Mouse (Mus musculus) Patski (cell line): ENCODE data around the gene Pla2g7. TPM values are rescaled to one million over a fixed set of nuclear protein-coding genes. Genes with fewer than 3 reads are reported as not detected.

ENCODE experiments used
- ATAC-seq: fragments of 100-300 bp; one replicate; pipeline ENCODE4 v1.8.0; 2021
- CTCF ChIA-PET: fragments of 350-600 bp; sonication (Branson Sonifier 250); formaldehyde crosslinking; loops from one replicate; lab custom pipeline; 2022; ENCODE audit warnings: inconsistent platforms; lab: Charles Lee
- POLR2A ChIA-PET: fragments of 350-600 bp; sonication (Branson Sonifier 250); formaldehyde crosslinking; loops from one replicate; lab custom pipeline; 2022; ENCODE audit warnings: antibody characterized with exemption, inconsistent platforms; lab: Charles Lee
- DNase-seq: peaks from one replicate; pipeline ENCODE4 v3.0.0-alpha.2; 2011; ENCODE audit warnings: low read depth, low spot score
- H3K27me3 ChIP-seq: fragments of 371-371 bp; one replicate; pipeline ENCODE4 v1.5.1; 2021
- CTCF ChIP-seq: fragments of 100-300 bp; IDR thresholded peaks from one replicate; pipeline ENCODE4 v1.5.1; 2021
- in situ Hi-C: fragments of 300-500 bp; cut with MboI; formaldehyde crosslinking; loops from 3 replicates; pipeline ENCODE4 v1.11.1; 2018; ENCODE audit warnings: low pct_unique_long_range_greater_than_20kb, mixed read lengths
- polyA plus RNA-seq: library from polyadenylated mRNA; unstranded; gene quantifications from one replicate; pipeline ENCODE4 v1.2.3, GENCODE M21; 2021

Gene Pla2g7
- polyA plus RNA-seq, 1 experiment from 2014 or later = 9.0 TPM

DNA sequence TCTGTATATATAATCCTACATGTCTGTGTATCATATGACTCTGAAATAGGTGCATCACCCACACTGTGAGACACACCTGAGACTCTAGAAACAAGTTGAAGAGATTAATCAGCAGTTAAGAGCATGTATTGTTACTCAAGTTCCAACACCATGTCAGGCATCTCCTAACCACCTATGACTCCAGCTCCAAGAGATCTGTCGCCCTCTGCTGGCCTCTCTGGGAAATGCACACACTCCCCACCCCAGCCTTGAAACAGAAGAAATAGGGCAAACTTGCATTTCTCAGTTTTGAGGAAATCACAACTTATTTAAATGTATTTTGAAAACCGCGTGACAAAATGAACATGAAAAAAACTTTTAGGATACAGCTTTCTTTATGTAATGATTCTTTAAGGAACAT is 38.8 kb downstream of the Pla2g7 start:
- in situ Hi-C loops = loop anchor here (5.0 kb wide), 2 partner anchors 89 to 594 kb away; no protein-coding TSS in a partner anchor
- ATAC-seq (no peak), DNase-seq (no peak)
- no peaks in the 10 kb centered on the region for H3K27me3 ChIP-seq
- peak; percentile 98 for TF ChIP-seq CTCF
- CTCF ChIA-PET = interaction anchor here (0.8 to 2.6 kb wide), 9 partner anchors 9 to 146 kb away, joined by 3 to 32 read pairs (median 3); no protein-coding TSS in a partner anchor
- POLR2A ChIA-PET = interaction anchor here (0.5 kb wide), 1 partner anchor 10 kb away, joined by 3 read pairs; no protein-coding TSS in a partner anchor

DNA sequence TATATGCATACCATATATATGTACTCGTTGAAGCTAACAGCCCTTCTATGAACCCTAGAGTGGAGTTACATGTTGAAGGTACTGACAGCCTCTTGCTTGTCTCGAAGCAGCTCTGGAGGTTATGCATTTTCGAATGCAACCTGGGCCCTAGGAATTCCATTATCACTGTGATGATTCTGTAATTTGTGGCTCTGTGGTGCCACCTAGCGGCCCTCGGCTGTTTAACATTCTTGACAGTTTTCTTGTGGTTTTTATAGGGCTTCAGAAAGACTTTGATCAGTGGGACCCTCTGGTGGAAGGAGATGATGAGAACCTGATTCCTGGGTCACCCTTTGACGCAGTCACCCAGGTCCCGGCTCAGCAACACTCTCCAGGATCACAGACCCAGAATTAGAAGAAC is 43.7 kb downstream of the Pla2g7 start:
- no peaks in the 10 kb centered on the region for H3K27me3 ChIP-seq
- in situ Hi-C loops = loop anchor here (5.0 kb wide), 2 partner anchors 284 to 344 kb away; no protein-coding TSS in a partner anchor
- ATAC-seq = peak; percentile 21
- DNase-seq = no peak
- POLR2A ChIA-PET = interaction anchor here (0.6 to 1.0 kb wide), 2 partner anchors 93 to 620 kb away, joined by 3 read pairs; no protein-coding TSS in a partner anchor
- TF ChIP-seq CTCF = peak; percentile 82
- CTCF ChIA-PET = interaction anchor here (0.7 to 1.8 kb wide), 12 partner anchors 8 to 377 kb away, joined by 3 to 6 read pairs (median 3); no protein-coding TSS in a partner anchor

DNA sequence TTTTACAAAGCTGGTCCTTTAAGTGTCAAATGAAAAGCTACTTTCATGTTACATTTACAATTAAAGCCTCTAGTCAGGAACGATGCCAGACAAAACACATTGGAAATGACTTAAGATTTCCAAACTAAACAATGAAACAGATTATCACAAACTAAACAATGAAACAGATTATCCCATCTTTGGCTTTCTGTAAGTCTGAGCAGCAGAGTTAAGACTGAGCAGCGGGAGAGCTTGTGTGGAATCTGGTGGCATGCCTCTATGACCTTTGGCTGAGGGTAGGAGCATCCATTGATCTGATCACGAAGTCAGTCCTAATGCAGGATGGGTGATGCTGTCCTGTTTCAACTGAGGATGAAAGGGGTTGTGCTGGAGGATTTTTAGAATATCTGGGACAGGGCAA is 44.3 kb downstream of the Pla2g7 start:
- CTCF ChIA-PET = interaction anchor here (0.8 to 1.8 kb wide), 5 partner anchors 24 to 378 kb away, joined by 3 to 6 read pairs (median 3); no protein-coding TSS in a partner anchor
- ATAC-seq (no peak), DNase-seq (no peak)
- no peaks in the 10 kb centered on the region for H3K27me3 ChIP-seq
- POLR2A ChIA-PET = interaction anchor here (0.6 kb wide), 1 partner anchor 621 kb away, joined by 3 read pairs; no protein-coding TSS in a partner anchor
- no peak for TF ChIP-seq CTCF
- in situ Hi-C loops = loop anchor here (5.0 kb wide), 2 partner anchors 285 to 345 kb away; no protein-coding TSS in a partner anchor

DNA sequence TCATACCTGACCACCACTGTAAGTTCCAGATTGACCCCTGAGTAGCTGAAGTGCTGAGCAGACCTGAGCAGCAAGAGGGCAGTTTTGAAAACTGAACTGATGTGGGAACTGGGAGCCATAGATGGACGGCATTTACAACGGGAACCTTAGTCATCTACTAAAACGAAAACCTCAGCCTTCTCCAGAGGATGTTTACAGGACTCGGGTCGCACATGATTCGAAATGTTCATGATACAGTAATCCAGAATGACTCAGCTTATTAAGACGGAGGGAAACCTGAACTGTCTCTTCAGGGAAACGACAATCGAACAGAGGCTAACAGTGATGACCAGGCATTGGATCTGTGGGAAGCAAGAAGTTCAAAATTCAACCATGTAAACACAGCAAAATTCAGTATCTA is 51.3 kb downstream of the Pla2g7 start:
- CTCF ChIA-PET = interaction anchor here (1.4 to 1.6 kb wide), 2 partner anchors 8 to 9 kb away, joined by 4 read pairs; no protein-coding TSS in a partner anchor
- POLR2A ChIA-PET = no interaction called here
- TF ChIP-seq CTCF = no peak
- ATAC-seq (no peak), DNase-seq (peak; percentile 24)
- in situ Hi-C loops = no loop called here
- no peaks in the 10 kb centered on the region for H3K27me3 ChIP-seq

DNA sequence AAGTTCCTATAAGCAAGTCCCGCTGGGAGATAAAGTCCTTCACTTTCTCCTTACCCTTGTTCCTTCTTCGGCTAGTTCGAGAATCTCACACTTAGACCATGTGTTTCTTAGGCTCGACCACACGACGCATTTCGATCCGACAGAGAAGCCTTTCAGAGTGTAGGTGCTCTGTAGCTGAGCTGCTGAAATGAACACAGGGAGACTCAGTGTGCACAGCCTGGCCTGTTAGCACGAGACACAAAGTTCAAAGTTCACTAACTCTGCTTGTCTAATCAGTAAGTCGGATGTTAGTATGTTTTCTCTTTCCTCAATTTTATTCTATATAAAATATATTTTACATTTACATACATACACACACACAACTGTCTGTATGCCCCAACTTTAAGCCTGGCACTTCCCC is 54.2 kb downstream of the Pla2g7 start:
- no peak for DNase-seq
- H3K27me3 ChIP-seq = no peaks in the 10 kb centered on the region
- no peak for TF ChIP-seq CTCF
- ChIA-PET POLR2A (no interaction called here), CTCF (no interaction called here)
- ATAC-seq = no peak
- in situ Hi-C loops = no loop called here

DNA sequence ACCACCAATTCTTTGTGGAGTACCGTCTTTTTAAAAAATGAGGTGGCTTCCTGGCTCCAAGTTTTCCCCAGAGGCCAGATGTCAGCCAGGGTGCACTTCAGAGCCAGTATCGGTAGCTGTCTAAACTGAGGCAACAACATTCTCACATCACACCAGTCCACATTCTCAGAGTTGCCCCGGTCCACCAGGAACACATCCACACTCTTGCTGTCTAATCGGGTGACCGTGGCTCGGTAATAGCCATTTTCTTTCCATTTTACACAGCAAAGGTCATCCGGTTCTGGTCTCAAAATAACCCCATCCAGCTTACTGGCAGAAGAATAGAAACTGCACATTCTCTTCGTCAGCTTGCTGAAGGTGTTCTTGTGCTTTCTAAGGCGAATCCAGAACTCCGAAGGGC is 60.3 kb downstream of the Pla2g7 start:
- CTCF ChIA-PET = interaction anchor here (1.6 kb wide), 1 partner anchor 9 kb away, joined by 4 read pairs; no protein-coding TSS in a partner anchor
- no peak for TF ChIP-seq CTCF
- DNase-seq = no peak
- in situ Hi-C loops = no loop called here
- ATAC-seq = no peak
- POLR2A ChIA-PET = no interaction called here
- no peaks in the 10 kb centered on the region for H3K27me3 ChIP-seq

DNA sequence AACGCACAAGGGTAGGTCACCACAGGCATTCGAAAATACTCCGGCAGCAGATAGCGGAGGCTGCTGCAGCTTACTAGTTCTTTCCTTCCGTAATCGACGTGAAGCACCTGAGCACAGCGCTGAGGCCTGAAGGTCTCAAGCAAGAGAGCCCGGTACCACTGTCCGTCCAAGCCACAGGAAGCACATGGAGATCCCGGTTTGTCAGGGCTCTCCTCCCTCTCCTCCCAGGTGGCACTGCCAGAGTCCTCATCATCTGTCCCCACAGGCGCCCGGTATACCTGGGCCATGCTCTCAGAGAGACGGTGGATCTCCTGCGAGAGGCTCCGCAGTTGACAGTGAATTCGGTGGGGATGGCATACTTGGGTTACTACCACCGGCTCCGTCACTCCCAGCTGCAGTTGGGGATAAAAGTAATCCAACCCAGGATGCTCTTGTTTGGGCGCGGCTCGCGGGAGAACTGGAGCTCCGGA is 61.2 kb downstream of the Pla2g7 start:
- ChIA-PET CTCF (no interaction called here), POLR2A (no interaction called here)
- in situ Hi-C loops = no loop called here
- H3K27me3 ChIP-seq = no peaks in the 10 kb centered on the region
- no peak for DNase-seq
- no peak for TF ChIP-seq CTCF
- no peak for ATAC-seq

DNA sequence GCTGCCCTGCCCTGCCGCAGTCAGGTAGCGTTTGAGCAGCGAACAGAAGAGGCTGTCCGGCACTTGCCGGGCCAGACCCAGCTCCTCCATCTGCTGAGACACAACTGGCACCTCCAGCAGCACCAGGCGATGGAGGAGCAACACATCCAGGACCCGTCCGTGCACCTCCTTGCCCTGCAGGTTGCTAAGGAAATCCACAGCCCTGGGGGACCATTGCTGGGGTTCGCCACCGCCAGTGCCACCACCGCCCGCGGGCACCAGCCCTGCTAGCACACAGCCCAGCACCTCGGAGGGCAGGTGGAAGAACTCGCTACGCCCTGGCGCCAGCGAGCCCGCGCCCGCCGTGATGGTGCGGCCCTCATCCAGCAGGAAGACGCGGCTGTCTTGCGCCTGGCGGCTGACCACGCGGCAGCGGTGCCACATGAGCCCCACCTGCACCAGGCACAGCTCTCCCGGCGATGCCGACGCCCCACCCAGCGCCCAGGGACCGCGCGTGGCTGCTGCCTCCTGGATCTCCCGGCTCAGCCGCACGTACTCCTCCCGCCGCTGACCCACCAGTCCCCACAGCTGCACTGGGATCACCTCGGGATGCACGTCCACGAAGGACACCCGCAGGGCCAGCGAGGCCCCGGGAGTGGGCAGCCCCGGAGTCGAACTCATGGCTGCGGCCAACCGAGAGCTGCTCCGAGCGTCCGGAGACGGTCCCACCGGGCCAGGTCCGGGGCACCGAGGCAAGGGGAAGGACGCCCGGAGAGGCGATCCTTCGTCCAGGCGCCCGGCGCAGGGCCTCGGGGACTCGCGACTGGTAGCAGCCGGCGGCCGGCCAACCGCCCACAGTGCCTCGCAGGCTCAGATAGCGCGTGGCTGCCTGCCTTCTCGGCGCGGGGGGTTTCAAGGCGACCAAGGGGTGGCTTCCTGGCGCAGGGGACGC is 61.9 kb downstream of the Pla2g7 start, which contains the start of gene Tdrd6:
Gene Tdrd6 (minus strand): TSS at position 804 of the 931 bp plus-strand sequence.
- CTCF ChIA-PET = no interaction called here

DNA sequence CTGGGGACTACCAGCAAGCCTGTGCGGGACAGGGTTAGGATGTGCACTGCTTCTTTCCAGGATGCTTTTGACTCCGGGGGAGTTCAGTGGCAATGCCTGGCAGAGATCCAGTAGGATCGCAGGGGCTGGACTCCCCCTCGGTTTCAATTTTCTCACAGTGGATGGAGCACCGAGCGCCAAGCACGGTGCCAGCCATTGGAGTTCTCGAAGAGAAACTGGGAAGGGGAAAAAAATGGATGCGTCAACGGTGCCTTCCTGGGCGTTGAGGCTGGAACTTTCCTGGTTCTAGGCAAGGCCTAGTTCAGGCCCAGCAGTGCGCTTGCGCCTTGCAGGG is 62.5 kb downstream of the Pla2g7 start:
- in situ Hi-C loops = no loop called here
- ChIA-PET POLR2A (no interaction called here), CTCF (no interaction called here)
- no peaks in the 10 kb centered on the region for H3K27me3 ChIP-seq
- no peak for ATAC-seq
- TF ChIP-seq CTCF = no peak
- DNase-seq = no peak

More for the DNA sequence above, 61.9 kb downstream of the Pla2g7 start, which contains the start of gene Tdrd6:
- POLR2A ChIA-PET = no interaction called here
- ATAC-seq (no peak), DNase-seq (no peak)
- no peak for TF ChIP-seq CTCF
- H3K27me3 ChIP-seq = no peaks in the 10 kb centered on the region
- in situ Hi-C loops = no loop called here

DNA sequence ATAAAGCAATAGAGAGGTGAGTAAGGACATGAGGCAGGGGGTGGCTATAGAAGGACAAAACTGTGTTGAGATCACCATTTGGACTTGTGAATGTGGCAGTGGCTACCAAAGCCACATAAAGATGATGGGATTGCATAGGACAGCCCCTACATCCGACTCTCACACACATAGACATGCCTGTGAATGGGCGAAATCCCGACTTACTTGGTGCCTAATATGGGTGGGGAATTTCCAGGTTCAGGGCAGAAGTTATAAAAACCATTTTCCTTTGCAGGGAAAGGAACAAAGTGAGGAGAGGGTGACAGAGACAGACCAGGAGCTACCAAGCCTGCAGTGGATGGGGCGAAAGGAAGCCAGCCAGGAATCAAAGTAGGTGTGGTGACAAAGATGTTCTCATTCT is 69.2 kb downstream of the Pla2g7 start:
- POLR2A ChIA-PET = no interaction called here
- ATAC-seq (no peak), DNase-seq (no peak)
- TF ChIP-seq CTCF = no peak
- CTCF ChIA-PET = no interaction called here
- H3K27me3 ChIP-seq = no peaks in the 10 kb centered on the region
- in situ Hi-C loops = no loop called here
